Mouse (Mus musculus) adrenal gland, adult 2 months (tissue): Measurements from ENCODE around the gene Hist1h2bg. TPM values are rescaled to one million over a fixed set of nuclear protein-coding genes. Genes with fewer than 3 reads are reported as not detected.
"Not testable (repeated sequence)": the region's sequence is repeated elsewhere in the genome, so short reads cannot be mapped to it uniquely, and the experiment has no call there.

Experiments
- DNase-seq: peaks from one replicate; pipeline ENCODE4 v3.0.0; 2021
- polyA plus RNA-seq: library from polyadenylated mRNA; depleted of rRNA; stranded (reverse); fragments of >200 nt; gene quantifications from 2 replicates; pipeline ENCODE4 v1.2.3, GENCODE M21; 2012
- total RNA-seq, 2 experiments: library from RNA; stranded (reverse); gene quantifications; 2 replicates each; pipeline ENCODE4 v1.2.3; 2021

The Hist1h2bg gene
- total and polyA plus RNA-seq, 3 experiments: 27.0 to 60.2 (median 41.1) TPM

DNA sequence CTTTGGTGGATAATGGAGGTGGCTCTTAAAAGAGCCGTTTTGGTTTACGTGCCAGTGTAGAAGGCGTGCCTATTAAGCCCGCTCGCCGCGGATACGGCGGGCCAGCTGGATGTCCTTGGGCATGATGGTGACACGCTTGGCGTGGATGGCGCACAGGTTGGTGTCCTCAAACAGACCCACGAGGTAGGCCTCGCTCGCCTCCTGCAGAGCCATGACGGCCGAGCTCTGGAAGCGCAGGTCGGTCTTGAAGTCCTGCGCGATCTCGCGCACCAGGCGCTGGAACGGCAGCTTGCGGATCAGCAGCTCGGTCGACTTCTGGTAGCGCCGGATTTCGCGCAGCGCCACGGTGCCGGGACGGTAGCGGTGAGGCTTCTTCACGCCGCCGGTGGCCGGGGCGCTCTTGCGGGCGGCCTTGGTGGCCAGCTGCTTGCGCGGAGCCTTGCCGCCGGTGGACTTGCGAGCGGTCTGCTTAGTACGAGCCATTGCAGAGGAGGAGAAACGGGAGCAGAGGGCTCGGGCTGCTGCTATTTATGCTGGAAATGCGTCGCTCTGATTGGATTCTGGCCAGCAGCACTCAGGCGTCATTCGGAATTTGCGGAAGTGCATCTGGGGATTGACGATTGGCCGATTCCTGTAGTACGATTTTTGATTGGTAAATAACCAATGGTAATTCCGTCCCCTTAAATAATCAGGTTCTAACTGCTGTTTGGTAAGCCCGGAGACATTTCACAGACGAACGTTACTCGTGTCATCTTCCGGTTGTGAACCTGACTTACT lies 9.1 kb upstream of the Hist1h2bg start, which contains the start of gene Hist1h3e:
Hist1h3e (minus strand) TSS at position 487 of the 777 bp plus-strand sequence.
- DNase-seq: peak; percentile 94

DNA sequence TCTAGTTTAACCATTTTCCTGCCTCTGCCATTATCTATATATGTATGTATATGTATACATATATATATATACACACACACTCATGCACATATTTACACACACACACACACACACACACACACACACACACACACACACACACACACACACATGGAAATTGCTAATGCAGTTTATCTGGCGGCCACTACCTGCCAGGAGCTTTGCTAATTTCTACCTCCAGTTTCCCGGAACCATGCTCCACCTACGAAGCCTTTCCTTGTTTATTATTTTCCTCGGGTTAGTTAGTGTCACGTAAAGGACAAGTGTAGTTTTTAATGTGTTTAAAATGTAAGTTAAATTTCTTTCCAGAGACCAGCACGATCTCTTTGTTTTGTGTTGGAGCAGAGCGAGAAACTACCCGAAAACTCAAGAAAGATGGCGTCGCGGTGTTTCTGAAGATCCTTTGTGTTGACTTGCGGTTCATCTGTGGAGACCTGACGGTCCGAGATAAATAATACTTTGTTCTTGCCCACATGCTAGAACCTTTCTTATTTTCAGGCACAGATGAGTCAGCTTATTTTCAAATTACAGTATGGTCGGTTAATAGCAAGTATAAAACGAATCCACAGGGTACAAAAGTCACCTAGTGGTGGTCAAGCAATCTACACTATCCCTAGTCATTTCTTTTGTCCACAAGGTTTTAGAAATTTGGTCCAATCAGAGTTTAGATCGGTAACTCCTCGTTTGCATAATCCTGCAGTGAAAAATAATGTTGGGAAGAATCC lies 8.3 kb upstream of the Hist1h2bg start:
- DNase-seq: peak; percentile 41

GRCm38 (mm10) chr13:23564482-23564881 lies 6.7 kb upstream of the Hist1h2bg start:
- no peak for DNase-seq

- DNase-seq: not testable (repeated sequence)
These were observed 755 bp upstream of the Hist1h2bg start for GRCm38 (mm10) chr13:23570261-23571021.

GRCm38 (mm10) chr13:23571504-23572217 lies 465 bp downstream of the Hist1h2bg start:
- DNase-seq: not testable (repeated sequence)

- no peak for DNase-seq
These were observed 1.2 kb downstream of the Hist1h2bg start for GRCm38 (mm10) chr13:23572218-23573033.

DNA sequence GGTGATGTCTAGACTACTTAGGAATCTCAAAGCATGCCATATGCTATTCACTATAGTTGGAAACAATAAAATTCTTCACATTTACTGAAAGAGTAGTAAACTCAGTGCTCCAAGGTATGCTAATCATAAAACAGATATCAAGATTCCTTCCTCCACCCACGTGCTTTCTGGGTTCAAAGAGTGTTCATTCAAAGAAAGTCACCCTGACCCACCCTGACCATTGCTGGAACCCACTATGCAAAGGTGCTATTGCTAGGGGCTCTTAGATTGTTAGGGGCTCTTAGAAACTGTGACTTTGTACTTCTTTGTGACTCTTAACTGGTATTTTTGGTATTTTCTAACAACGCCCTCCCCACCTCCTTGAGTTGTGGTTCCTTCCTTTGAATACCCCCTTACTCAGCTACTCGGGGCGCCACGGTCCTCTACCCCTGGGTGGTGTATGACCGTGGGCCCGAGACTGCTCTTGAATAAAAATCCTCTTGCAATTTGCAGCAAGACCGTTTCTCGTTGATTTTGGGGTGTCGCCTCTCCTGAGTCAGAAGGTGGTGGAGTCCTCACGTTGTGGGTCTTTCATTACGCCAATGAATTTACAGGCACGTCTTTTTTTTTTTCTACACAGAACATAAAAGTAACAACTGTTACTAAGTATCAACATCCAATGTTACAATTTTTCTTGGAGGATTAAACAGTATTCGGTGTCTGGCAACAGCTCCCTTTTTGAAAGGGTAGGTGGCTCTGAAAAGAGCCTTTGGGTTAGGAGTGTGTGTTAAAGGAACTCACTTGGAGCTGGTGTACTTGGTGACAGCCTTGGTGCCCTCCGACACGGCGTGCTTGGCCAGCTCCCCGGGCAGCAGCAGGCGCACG lies 2.1 kb downstream of the Hist1h2bg start:
- DNase-seq: not testable (repeated sequence)

DNA sequence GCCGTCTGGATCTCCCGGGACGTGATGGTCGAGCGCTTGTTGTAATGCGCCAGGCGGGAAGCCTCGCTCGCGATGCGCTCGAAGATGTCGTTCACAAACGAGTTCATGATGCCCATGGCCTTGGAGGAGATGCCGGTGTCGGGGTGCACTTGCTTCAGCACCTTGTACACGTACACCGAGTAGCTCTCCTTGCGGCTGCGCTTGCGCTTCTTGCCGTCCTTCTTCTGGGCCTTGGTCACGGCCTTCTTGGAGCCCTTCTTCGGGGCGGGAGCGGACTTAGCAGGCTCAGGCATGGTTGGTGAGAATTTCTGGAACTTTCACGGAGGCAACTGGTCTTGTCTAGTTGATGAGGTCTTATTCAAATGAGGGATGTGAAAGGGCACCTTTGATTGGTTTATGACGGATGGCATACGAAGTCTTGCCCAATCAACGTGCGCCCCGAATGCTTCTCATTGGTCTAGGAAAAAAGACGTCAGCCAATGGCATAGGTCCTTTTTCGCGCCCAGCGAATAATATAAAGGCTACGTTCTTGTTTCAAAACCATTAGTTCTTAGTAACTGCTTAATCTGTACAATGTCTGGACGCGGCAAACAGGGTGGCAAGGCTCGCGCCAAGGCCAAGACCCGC lies 2.8 kb downstream of the Hist1h2bg start, which contains the start of the genes Hist1h2bf and Hist1h2ad:
Hist1h2bf (minus strand) TSS at position 299 of the 627 bp plus-strand sequence.
Hist1h2ad (plus strand) TSS at position 484 of the 627 bp plus-strand sequence.
- DNase-seq: peak; percentile 87

- DNase-seq: not testable (repeated sequence)
These were observed 3.5 kb downstream of the Hist1h2bg start for GRCm38 (mm10) chr13:23574546-23575170.

DNA sequence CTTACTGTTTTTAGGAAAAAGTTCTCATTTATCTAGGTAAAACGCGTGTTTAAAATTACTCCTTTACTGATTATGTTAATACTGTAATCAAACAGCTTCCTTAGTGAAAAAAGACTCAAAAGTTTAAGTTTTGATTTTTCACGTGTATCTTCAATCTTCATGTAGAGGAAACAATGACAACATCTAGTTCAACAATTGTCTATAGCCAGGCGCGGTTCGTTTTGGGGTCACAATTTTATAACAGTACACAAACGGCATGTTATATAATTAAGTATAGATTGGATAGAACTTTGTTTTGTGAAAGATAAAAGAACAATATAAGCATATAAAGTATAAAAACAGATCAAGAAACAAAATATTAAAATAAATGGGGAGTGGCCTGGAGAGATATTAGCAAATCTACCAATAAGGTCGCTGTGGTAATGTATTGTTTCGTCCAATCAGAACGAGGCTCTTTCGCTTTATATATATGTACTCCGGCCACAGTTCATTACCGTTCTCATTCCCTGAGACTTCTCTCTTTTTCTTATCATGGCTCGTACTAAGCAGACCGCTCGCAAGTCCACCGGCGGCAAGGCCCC lies 4.2 kb downstream of the Hist1h2bg start, which contains the start of gene Hist1h3d:
Hist1h3d (plus strand) TSS at position 493 of the 581 bp plus-strand sequence.
- DNase-seq: peak; percentile 57

DNA sequence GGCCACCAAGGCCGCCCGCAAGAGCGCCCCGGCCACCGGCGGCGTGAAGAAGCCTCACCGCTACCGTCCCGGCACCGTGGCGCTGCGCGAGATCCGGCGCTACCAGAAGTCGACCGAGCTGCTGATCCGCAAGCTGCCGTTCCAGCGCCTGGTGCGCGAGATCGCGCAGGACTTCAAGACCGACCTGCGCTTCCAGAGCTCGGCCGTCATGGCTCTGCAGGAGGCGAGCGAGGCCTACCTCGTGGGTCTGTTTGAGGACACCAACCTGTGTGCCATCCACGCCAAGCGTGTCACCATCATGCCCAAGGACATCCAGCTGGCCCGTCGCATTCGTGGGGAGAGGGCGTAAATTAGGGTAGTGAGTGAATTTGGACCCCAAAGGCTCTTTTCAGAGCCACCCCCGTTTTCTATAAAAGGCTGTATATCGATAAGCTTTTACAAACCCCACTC lies 4.7 kb downstream of the Hist1h2bg start:
- not testable (repeated sequence) for DNase-seq

- DNase-seq: no peak
These were observed 5.2 kb downstream of the Hist1h2bg start for GRCm38 (mm10) chr13:23576351-23576881.

DNA sequence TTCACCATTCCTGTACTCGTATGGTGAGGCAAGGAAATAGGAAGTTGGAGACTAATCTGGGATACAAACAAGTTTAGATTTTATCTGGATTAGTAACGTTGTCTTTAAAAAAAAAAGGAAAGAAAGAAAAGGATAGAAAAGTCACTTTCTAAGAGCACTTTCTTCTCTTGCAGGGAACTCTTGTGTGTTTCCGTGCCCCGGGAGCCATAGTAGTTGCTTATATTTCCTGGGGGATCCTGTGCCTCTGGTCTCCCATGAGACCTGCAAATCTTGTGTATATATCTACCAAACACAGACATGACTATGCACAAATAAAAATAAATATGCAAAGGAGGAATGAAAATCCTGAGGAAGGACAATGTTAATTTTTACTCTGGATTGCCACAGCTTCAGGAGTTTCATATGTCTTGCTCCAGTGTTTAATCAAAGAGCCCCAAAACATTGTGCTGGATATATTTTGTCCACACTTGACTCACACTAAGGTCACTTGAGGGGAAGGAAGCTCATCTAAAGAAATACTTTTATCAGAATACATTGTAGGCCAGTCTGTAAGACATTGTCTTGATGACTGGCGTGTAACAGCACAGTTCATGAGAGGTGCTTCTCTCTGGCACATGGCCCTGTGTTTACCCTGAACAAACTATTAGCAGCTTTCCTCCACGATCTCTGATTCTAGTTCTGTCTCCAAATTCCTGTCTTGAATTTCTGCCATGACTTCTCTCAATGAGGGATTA lies 5.9 kb downstream of the Hist1h2bg start:
- DNase-seq: no peak

GRCm38 (mm10) chr13:23577835-23578234 lies 6.6 kb downstream of the Hist1h2bg start:
- no peak for DNase-seq

GRCm38 (mm10) chr13:23581408-23582218 lies 10.4 kb downstream of the Hist1h2bg start, which contains the start of gene Hist1h4d:
Gene Hist1h4d, plus strand, starts transcription at chr13:23581598.
- DNase-seq: peak; percentile 97
